Mouse (Mus musculus) lung, postnatal 14 days (tissue): ENCODE data around the gene Tubb3.
A peak's percentile ranks its signal among the peaks of the same experiment; 100 is the strongest.
"Not testable (repeated sequence)": the region's sequence is repeated elsewhere in the genome, so short reads cannot be mapped to it uniquely, and the experiment has no call there.

Experiments used
- DNase-seq: peaks from one replicate; pipeline ENCODE4 v3.0.0; 2021

Tubb3 gene

DNA sequence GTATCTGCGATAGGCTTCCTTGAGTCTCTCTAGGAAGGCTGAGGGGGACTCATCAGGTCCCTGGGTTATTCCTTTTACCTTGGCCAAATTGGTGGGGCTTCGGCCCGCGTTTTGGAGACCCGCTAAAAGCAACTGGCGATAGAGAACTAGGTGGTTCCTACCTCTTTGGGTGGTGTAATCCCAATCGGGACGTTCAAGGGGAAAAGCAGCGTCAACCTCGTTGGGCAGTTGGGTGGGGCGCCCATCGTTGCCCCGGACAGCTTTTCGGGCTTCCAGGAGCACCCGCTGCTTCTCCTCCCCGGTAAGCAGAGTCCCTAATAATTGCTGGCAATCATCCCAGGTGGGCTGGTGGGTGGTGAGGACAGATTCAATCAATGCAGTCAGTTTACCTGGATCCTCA lies 21.2 kb downstream of the Tubb3 start:
- DNase-seq = no peak

DNA sequence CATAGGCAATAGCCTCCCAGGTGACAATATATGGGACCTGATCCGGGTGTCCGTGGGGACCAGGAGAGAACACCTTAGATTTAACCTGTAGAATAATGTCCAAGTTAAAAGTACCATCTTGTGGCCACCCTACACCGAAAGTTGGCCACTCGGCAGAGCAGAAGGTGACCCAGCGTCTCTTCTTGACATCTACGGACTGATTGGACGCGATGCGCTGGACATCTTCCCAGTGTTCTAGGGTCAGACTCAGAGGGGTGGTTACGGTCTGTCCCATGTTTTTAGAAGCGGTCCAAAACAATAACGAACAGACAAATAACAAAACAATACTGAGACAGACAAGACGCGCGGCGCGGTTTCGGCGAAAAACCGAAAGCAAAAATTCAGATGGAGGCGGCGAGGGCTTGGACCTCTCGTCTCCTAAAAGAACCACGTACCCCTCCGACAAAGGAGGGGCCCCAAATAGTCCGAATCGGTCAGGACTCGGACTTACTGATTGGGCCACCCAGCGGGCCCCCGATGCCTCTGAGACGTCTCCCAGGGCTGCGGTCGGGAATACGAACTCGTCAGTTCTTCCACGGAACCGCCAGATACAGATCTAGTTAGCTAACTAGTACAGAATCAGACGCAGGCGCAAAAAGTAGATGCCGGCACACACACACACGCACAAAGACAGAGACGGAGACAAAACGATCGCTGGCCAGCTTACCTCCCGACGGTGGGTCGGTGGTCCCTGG lies 22.2 kb downstream of the Tubb3 start:
- not testable (repeated sequence) for DNase-seq

DNA sequence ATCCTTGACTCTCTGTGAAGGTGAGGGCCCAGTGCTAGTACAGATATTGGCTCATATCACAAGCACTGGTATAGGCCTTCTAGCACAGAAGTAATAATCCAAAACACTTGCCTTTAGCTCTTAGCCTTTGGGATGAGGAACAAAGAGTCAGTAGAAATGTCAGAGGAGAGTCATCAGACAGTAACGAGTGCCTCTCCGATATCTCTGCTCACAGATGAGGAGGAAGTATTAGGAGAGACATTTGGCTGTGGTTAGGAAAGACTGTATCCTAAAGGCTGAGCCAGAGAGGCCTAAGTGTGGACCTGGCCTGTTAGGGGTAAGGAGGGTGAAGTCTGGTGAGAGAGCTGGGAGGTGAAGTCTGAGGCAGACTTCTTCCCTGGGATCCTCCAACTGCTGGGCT lies 30.6 kb downstream of the Tubb3 start:
- DNase-seq = no peak

DNA sequence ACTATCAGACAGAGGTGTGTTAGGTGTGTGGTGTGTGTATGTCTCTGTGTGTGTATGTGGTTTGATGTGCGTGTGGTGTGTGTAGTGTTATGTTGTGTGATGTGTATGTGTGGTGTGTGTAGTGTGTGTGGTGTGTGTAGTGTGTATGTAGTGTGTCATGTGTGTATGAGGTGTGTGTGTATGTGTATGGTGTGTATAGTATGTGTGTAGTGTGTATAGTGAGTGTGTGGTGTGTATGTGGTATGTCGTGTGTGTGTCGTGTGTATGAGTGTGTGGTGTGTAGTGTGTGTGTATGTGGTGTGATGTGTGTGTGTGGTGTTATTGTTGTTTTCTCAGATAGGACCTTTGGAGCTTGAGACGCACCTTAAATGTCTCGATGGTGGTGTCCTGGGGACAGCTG lies 31.1 kb downstream of the Tubb3 start:
- DNase-seq = no peak

DNA sequence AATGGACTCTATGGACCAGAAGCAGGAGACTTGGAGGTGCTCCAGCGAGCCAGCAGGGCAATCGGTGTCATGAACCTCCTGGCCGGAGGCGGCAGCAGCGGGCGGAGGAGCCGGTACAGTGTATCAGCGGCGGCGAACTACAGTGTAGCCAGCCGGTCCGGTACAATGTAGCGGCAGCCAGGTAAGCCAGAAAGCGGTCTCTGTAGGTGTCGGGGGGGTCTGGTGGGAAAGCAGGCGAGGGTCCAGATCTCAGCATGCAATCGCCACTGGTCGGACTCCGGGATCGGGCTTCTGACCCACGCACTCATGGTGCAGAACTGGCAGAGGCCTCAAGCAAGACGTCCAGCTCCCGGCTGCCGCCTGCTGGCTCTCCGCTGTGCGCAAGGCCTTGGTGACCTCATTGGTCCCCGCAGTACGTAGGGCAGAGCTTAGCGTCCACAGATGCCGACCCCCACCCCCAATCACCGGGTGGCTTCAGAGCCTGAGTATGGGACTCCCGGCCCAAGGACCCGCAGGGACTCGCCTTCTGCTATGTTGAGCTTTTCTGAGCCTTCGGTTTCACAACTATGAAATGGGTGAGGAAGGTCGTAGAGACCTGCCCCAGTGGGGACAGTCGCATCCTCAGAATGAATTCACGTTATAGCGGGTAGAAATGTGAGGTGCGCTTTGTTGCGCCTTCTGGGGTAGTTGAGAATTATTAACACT lies 31.8 kb downstream of the Tubb3 start:
- DNase-seq = peak; percentile 95

DNA sequence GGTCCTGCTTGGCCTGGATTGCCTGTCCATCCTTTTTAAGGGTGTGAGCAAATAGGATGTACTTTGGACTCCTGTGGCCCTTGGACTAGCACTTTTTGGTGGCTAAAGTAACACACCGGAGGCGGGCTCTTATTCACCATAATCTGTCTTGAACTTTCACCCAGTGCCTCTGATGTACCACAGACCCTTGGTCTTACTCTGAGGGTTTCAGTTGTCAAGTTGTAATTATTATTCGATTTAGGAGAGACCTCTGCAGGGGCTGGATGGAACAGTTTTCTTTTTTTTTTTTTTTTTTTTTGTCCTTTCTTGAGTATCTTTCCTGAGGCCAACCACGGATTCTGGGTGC lies 32.3 kb downstream of the Tubb3 start:
- no peak for DNase-seq

DNA sequence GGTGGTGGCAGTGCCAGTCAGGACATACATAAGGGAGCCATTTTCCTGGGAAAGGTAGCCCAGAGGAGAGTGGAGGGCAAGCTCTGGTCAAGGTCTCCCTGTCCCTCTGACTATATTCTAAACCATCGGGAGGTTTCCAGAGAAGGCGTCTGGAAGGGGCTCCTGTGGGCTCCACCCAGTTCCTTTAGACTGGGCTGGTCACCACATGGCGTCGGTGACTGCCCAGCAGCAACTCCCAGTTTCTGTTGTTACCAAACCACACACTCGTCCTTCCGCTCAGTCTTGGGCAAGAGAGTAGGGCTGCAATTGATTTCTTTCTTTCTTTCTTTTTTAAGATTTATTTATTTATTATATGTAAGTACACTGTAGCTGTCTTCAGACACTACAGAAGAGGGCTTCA lies 32.9 kb downstream of the Tubb3 start:
- DNase-seq = no peak

DNA sequence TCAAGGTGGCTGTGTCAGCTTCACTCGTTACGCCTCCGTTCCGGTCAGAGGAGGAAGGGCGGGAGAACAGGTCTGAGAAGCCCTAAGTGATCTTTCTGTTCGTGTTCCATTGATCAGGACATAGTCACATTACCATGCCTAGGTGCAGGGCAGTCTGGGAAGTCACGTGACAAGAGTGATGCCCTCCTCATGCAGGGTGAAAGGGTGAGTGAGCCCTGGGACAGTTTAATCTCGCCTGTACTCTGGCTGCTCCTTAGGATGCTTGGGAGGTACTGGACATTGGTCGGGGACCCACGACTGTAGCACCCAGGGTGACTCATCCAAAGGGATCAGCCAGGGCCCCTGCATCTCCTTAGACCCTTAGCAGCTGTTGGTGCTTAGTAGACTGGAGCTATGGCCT lies 34.8 kb downstream of the Tubb3 start:
- no peak for DNase-seq

DNA sequence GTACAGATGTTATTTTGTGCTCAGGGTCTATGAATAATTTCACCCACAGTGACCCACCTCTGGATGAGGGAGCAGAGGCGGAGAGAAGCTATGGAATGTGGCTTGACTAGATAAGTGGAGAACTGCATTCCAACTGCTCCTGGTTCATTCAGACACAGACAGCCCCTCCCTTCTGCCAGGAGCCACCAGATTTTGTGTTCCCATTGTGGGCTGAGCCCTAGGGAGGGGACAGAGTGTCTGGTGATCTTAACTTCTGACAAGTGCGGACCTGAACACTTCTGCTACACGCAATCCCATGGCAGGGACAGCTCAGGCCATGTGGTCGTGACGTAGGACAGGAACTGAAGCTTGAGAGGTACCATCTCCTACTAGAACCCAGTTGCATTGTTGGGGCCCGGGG lies 35.6 kb downstream of the Tubb3 start:
- DNase-seq = no peak

DNA sequence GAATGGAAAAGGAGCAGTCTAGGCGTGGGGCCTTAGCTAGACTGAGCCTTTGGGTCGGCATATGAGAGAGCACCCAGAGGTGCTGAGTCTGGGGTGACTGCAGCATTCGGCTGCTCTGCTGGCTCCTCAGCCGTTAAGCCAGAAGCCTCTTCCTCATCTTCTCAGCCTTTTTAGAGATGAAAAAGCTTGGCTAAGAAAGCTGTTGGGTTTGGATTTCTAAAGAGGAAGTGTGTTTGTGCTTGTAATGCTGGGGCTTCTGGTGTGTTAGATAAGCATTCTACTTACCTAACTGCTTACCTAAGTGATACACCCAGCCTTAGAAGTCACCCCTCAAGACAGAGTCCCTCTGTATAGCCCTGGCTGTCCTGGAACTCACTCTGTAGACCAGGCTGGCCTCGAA lies 39.6 kb downstream of the Tubb3 start:
- DNase-seq = no peak

DNA sequence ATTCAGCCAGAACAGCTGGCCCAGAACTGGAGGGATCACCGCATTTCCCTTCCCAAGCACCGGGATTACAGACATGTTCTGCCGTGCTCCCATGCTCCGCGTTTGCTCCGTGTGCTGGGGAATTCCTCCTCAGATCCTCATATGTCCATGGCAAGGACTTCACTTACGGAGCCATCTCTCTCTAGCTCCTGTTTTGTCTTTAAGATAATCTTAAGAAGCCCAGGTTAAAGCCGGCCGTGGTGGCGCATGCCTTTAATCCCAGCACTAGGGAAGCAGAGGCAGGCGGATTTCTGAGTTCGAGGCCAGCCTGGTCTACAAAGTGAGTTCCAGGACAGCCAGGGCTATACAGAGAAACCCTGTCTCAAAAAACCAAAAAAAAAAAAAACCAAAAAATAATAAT lies 40.5 kb downstream of the Tubb3 start:
- DNase-seq = not testable (repeated sequence)

DNA sequence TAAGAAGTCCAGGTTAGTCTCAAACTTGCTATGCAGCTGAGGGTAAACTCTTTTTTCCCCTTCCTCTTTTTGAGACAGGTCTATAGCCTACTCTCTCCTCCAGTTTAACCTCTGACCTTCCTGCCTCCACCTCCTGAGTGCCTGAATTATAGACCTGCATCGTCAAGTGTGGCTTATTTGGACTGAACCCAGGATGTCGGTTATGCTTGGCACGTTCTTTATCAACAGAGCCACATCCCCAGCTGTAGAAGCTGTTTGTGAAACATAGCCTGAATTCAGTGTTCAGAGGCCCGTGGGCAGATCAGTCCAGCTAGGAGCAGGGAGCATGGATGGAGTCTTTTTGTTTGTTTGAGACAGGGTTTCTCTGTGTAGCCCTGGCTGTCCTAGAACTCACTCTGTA lies 40.9 kb downstream of the Tubb3 start:
- no peak for DNase-seq

DNA sequence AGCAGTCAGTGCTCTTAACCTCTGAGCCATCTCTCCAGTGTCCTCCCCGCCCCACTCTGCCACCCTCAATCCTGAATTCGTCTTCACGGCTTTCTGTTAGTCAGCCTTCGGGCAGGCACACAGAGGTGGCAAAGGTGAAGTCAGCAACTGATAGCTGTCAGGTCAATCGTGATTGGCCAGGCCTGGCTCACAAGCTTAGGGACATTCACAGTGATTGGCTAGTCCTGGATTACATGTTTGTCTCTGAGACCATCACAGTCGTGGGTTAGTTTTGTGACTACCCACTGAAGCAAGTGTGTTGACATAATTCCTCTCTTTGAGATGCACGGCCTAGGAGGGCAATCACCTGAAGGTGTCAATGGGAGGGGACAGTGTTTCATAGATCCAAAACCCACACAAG lies 42.1 kb downstream of the Tubb3 start:
- no peak for DNase-seq

DNA sequence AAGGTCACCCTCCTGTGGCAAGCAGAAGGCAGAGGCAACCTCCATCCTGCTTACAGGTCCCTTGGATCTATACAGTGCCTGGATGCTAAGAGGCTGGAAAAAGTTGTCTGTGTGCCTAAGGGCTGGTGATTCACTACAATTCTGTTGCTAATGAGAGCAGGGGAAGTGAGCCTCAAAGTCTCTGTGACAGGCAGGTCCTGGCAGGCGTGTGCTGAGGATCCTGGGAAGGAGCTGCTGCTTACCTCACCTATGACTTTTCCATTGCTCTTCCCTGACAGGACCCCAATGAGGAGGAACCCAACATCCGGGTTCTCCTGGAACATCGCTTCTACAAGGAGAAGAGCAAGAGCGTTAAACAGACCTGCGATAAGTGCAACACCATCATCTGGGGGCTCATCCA lies 42.7 kb downstream of the Tubb3 start:
- DNase-seq = no peak

DNA sequence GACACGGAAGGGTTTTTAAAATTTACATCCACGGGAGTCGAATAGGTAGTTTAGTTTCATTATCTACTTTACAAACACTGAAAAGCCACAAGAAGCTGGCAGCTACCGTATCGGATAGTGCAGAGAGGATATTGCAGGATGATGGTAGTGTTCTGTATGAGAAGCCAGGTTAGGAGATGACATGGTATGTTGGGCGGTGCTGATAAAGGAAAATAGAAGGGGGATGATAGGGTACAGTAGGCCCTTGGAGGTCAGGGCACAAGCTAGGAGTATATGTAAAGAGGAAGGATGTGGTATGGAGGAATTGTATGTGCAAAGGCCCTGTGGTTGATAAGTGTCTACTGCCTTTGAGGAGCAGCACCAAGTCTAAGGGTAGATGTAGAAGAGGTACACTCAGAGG lies 43.3 kb downstream of the Tubb3 start:
- no peak for DNase-seq

DNA sequence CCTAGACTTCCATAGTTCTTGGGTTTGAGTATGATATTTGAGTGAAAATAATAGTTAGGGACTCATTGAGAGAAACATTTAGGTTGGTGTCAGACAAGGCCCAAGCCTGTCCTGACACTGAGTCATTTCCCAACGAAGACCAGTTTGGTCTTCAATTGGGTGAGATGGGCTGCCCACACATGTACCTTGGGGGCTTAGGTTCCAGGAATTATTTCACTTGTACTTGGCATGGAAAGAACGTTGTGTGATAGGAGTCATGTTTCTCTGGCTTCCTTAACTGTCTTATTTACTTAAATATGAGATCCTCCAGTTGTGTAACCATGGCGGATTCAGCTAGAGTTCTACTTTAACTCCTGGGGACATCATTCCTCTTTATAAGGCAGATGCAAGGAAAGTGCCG lies 52.4 kb downstream of the Tubb3 start:
- DNase-seq = no peak

DNA sequence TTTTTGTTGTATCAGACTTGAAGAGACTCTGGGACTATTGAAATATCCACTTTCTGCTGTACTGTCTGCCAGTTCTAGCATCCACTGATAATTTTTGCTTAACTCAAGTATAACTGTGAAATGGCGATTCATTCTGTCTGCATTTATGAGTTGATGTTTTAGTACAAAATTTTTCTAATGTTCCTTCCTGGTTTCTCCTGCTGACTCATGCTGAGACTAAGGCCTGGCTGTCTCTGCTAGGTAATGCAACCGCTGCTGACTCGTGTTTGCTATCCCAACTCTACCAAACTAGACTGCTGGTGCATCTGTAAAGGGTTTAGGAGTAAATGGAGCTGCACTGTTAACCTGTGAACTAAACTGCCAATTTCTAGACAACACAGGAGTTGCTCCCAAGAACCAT lies 56.3 kb downstream of the Tubb3 start:
- no peak for DNase-seq
